Mouse (Mus musculus): ENCODE data around the gene Spem1. TPM values are rescaled to one million over a fixed set of nuclear protein-coding genes. Genes with fewer than 3 reads are reported as not detected.
A peak's percentile ranks its signal among the peaks of the same experiment; 100 is the strongest.
"Not testable (repeated sequence)": the region's sequence is repeated elsewhere in the genome, so short reads cannot be mapped to it uniquely, and the experiment has no call there.

The Spem1 gene
- total RNA-seq (2015; ENCODE audit: low replicate concordance) = not detected in 2 replicates
- total RNA-seq (2017; ENCODE audit: low replicate concordance) = not detected in 2 replicates

DNA sequence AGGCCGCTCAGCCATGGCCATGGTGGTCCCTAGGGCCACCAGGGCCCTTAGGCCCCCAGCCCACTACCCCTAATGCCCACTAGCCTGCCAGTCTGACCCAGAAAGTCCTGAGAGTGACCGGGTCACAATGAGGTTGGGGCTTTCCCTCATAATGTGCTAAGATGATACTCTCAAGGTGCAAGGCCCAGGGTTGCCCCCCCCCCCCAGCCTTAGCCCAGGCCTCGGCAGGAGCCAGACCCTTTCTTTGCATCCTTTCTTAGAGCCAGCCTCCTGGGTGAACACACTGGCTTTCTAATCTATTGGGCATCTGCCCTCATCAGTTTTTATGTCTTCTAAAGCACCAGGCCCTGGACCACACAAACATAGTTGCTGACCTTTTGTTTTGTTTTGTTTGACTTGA lies at the start of gene Spem1:
TSS of gene Spem1 (minus strand) at position 101 of the 400 bp plus-strand sequence.
- no peak for ATAC-seq (replicated peaks; ENCODE audit: low FRiP score, poor library complexity, severe bottlenecking)

DNA sequence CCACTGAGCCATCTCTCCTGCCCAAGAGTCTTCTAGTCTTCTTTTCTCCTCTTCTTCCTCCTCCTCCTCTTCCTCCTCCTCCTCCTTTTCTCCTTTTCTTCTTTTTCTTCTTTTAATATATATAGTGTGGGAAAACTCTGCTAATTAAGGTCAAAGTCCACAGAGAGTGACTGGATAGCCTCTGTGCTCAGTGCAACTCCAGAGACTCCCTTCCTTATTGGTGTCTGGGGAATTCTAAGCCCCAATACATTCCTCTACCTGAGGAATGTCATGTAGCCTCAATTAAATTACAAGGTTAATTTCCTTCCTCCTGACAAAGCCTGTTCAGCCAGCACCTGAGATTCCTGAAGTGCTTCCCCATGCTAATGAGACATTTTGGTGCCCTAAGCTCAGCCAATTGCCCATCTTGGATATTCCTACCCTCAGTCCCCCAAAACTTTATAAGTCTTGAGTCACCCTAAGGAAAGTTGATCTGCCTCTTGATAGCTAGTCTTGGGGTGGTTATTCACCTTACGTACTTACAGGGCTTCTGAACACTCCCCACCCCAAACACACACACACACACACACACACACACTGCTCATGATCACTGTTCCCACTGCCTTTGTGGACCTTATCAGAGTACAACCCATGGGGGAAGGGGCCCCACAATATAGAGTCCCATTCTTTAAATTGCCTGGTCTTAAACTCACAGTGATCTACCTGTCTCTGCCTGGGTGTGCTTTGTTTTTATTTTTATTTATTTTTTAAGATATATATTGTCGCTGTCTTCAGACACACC lies 48.5 kb upstream of the Spem1 start:
- no peak for ATAC-seq (replicated peaks; ENCODE audit: low FRiP score, poor library complexity, severe bottlenecking)

DNA sequence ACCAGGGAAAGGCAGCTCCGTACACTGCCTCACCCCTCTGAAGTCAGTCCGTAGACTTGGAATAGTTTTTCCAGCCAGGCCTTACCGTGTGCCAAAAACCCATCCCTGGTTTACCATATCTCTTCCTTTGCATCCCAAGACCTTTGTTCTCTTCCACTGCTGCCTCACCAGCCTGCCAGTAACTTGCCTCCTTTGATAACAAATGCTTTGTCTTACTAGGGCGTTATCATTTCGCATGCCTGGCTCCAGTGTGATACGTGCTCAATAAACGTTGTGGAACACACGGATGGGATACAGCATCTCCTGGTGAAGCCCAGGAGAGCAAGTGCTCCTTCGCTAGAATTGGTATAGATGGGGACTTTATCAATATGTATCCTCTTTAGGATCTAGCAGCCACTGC lies 45.4 kb upstream of the Spem1 start:
- no peak for ATAC-seq (replicated peaks; ENCODE audit: low FRiP score, poor library complexity, severe bottlenecking)

DNA sequence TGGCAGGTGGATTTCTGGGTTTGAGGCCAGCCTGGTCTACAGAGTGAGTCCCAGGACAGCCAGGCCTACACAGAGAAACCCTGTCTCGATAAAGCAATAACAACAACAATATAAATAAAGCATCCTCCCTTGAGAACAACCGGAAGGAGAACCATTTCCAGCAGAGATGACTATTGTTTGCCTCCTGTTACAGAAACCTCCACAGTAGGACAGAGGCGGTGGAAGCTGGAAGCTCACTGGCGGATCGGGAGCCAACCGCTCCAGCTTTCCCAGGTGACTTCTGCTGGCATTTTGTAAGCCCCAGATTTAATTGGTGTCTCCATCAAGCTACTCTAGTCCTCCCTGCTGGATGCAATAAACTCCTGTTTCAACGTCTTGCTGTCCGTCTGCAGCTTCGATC lies 43.6 kb upstream of the Spem1 start:
- no peak for ATAC-seq (replicated peaks; ENCODE audit: low FRiP score, poor library complexity, severe bottlenecking)

DNA sequence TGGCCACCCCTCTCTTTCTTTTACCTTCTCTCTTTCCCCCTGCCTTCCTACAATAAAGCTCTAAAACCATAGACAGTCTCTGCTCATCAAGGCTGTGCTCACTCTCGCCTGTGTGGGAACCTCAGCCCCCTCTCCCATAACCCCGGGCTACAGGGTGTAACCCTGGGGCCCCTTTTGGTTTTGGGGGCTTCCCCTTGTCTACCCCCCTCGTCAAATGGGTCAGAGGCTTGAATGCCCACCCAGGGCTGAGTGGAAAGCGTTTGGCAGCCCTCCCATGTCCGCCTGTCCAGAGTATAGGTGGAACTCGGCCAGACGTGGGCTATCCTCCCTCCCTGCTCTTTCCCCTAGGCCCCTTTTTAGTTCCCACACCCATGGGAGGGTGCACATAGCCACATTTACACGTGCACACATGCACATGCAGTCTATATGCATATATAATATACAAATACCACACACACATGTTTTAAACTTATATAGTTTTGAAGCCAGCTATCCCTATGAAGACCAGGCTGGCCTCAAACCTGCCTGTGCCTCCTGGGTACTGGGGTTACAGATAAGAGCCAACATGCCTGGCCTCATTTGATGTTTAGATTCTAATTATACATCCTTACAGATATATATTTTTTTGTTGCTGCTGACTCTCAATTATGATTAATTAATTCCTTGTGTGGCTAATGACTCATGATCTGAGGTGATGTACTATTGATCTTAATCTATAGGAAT lies 42.3 kb upstream of the Spem1 start:
- ATAC-seq (replicated peaks; ENCODE audit: low FRiP score, poor library complexity, severe bottlenecking) = peak; percentile 81

DNA sequence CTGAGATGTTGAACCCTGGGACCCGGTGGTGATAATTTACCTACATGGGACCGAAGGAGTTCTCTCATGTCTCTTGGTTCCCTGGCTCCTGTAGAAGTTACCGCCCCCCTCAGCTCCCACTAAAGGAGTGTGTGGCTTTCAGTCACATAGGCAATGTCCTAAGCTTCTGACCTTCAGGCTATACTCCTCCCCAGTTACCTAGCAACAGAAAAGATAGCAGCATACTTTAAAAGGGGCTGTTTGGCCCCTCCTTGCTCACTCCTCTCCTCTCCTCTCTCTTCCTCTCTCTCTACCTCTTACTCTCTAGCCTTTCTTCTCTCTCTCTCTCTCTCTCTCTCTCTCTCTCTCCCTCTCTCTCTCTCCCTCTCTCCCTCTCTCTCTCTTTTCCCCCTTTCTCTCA lies 41.7 kb upstream of the Spem1 start:
- ATAC-seq (replicated peaks; ENCODE audit: low FRiP score, poor library complexity, severe bottlenecking) = not testable (repeated sequence)

DNA sequence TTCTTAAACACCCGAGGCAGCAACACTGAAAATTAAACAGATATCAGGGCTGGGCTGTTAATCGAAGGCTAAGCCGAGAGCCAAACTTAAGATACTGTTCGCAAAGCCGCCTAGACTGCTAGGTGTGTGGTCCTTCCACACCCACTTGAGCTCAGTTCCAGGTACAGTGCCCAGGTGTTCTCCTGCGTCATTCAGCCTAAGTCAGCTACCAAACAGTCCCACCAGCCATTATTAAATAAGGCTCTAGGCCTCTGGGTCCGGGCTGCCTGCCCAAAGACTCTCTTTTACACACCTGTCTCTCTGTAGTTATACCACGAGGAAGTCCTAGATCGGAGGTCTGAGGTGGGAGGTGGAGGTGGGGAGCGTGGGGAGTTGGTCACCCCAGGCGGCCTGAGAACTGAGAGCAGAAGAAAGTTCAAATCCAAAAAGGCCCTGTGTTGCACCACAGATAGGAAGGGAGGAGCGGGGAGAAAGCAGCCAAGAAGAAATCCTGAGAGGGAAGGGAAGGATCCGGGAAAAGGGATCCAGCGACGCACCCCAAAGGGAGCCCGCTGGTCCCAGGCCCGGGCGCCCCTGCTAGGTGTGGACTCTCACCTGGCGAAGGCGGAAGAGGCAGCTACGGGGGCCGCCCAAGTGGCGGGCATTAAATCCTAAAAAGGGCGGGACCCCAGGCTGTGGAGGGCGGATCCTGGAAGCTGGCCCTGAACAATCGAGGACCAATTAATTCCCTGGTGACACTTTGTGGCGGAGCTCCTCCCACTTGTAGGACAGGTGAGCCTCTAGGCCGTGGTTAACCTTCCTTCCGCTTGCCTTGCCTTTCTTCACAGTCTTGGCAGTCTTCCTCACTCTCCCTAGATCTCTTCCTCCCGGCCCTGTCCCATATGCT lies 36.4 kb upstream of the Spem1 start, which contains the start of gene Tnk1:
TSS of gene Tnk1 (minus strand) at position 618 of the 886 bp plus-strand sequence.
- ATAC-seq (replicated peaks; ENCODE audit: low FRiP score, poor library complexity, severe bottlenecking) = no peak

DNA sequence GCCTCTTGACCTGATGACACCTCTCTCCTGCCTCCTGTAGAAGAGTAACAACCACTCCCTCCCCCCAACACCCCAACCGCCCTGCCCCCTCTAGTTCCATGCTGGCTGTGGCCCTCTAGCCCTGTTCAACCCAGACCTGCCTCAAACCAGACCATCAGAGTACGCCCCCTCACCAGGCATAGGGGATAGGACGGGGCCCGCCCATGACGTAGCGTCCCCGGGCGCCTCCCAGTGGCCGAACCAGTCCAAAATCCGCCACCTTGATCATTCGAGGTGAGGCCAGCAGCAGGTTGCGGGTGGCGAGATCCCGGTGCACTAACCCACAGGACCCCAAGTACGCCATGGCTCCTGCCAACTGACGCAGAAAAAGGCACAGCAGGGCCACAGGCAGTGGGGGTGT lies 33.4 kb upstream of the Spem1 start:
- ATAC-seq (replicated peaks; ENCODE audit: low FRiP score, poor library complexity, severe bottlenecking) = peak; percentile 61

DNA sequence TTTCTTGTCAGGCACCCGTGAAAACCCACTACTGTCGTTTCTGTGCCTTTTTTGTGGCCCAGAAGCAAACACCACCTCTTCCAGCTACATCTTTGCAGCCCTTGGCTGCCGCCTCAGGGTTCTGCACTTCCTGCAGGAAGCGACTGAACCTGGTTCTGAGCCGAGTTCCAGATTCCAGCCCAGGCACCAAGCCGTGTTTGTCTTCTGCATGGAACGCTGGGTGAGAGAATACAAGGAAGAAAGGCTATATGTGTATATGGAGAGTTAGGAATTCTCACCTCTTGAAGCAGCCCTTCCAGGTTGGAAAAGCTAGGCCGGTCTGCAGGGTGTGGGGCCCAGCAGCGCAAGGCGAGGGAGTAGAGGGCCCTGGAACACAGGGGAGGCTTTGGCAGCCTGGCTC lies 32.7 kb upstream of the Spem1 start:
- 0 out of 2 replicates have a peak, but pooled peaks have one; percentile 7 for ATAC-seq (replicated peaks; ENCODE audit: low FRiP score, poor library complexity, severe bottlenecking)

DNA sequence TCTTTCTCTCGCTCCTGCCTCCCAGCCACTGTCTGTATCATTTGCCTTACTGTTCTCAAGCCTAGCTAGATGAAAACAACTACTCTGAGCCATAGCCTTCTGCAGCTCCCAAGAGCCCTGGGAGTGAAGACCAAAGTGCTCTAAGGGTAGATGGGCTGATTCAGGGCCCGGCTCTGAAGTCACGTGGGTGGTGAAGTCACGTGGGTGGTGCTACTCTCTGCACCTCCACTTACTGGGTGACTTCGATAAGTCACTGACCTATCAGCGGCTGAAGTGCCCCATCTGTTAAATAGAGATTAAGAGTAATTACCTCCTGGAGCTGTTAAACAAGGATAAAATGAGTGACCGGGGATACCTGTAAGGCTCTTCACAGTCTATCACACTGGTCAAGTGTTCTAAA lies 32.0 kb upstream of the Spem1 start:
- peak; percentile 86 for ATAC-seq (replicated peaks; ENCODE audit: low FRiP score, poor library complexity, severe bottlenecking)

DNA sequence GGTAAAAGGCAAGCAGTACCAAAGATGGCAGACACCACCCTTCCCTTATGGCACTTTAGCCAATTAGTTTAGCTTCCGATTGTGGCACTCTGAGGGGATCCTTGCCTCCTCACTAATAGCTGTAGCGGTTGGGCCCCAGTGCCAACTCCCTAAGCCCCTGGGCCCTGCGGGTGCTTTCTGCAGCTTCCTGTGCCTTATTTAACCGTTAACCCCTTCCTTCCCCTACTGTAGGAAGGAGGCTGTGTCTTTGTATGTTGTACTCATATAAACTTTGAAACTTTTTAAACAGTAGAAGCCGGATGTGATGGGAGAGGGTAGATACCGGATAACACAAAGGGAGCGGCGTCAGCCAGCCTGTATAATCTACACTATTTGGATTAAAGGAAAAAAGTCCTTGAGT lies 28.8 kb upstream of the Spem1 start:
- no peak for ATAC-seq (replicated peaks; ENCODE audit: low FRiP score, poor library complexity, severe bottlenecking)

DNA sequence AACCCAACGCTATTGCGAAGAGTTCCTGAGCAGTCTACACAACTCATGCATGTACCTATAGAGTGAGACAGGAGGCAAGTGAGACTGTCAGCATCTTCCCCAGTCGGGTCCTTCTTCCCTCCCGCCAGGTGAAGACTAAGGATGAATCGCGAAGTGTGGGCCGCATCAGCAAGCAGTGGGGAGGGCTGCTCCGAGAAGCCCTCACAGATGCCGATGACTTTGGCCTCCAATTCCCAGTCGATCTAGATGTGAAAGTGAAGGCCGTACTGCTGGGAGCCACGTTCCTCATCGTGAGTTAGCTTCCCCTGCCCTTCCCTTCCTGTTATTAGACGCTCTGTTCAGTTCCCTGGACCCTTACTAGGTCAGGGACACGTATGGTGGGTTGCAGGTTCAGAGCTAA lies 27.9 kb upstream of the Spem1 start:
- no peak for ATAC-seq (replicated peaks; ENCODE audit: low FRiP score, poor library complexity, severe bottlenecking)

DNA sequence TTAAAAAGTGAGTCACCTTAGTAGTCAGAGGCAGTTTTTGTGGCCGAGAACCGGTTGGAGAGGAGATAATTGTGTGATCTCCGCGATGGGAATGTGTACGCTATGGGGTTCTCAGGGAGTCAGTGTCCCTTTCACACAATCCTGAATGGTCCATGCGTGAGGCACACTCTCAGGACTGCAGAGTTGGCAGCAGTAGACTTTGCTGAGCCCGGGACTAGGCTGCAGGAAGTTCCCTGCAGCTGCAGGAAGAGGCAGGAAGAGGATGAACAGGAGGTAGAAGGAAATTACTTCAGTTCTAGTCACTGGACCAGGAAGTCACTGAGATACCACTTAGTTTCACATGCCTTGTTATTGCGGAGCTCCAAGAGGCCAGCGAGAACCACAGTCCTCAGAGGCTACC lies 27.1 kb upstream of the Spem1 start:
- no peak for ATAC-seq (replicated peaks; ENCODE audit: low FRiP score, poor library complexity, severe bottlenecking)

DNA sequence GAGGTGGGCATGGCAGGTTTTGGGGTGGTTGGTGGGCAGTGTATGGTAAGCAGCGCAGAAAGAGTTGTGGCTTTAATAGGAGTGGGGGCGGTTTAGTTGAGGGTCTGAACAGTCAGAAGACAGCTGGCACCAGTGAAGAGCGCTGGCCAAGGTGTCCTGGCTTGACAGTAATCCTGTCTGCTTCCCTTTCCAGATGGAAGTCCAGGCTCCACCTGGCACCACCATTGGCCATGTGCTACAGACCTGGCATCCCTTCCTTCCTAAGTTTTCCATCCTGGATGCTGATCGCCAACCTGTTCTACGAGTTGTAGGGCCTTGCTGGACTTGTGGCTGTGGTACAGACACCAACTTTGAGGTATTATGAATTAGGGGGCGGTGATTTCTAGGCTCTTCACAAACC lies 26.0 kb upstream of the Spem1 start:
- ATAC-seq (replicated peaks; ENCODE audit: low FRiP score, poor library complexity, severe bottlenecking) = no peak

DNA sequence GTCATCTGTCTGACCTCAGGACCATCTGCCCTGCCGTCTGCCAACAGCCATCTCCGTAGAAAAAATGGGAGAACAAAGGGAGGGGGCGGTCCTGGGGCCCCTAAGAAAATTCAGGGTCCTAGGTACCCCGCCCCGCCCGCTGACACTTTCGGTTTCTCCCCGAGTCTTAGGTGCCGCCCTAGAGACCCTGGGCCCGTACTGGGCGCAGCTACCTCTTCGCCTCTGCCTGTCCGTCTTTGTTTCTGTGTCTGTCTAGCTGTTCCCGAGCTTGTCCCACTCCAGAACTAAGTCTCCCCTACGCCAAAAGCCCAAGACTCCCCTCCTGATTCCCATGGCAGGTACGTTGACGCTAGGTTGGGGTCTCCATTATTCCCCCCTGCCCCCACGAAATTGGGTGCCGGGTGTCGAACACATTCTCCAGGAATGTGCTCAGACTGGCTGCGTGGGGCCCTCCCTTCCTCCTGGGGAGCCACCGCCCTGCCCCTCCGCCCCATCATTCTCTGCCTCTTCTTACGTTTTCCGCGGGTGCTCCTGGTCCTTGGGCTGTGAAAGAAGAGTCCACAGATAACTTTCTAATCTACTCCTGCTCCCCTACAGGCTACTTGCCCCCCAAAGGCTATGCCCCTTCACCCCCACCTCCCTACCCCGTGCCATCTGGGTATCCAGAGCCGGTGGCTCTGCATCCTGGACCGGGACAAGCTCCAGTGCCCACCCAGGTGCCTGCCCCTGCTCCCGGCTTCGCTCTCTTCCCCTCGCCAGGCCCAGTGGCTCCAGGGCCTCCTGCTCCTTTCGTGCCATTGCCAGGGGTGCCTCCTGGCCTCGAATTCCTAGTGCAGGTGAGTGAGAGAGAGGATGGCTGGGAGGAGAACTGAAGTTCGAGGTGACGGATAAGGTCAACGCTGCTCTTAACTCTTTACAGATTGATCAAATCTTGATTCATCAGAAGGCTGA lies 25.0 kb upstream of the Spem1 start:
- peak; percentile 67 for ATAC-seq (replicated peaks; ENCODE audit: low FRiP score, poor library complexity, severe bottlenecking)

DNA sequence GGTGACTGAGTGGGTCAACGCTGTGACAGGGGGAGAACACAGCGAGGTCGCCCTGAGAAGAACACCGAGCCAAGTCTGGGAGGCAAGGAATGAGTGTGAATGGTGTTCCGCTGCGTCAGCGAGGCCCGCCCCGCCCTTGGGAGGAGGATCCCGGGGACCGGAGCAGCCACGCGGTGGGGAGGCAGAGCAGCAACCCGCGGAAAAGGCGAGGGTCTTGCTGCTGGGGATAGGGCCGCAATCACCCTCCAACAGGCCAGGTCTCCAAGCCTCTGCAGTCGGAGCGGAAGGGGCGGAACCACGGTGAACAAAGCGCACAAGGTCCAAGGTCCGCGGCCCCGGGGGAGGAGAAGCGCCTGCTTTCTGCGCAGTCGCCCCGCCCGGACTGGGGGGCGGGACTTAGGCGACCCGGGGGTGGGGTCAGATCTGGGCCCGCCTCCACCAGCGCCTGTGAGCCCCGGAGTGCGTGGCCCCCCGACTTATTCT lies 24.3 kb upstream of the Spem1 start, which contains the start of gene Plscr3:
TSS of gene Plscr3 (plus strand) at position 179 of the 483 bp plus-strand sequence.
- peak; percentile 90 for ATAC-seq (replicated peaks; ENCODE audit: low FRiP score, poor library complexity, severe bottlenecking)

DNA sequence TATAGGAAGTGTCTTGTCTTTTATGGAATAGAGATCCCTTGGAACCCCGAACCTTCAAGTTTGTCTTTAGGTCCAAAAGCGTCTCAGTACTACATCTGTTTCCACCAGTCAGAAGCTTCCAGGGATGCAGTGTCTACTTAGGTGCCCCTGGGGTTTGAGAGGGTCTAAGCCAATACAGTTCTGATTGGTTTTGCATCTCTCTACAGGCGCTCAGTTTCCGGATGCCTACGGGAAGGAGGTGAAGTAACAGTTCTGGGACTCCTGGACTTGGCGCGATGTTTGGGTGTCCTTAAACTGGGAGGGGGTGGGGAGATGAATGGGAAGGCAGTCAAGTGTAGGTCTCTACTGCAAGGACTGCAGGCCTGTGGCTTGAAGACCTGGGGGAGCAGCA lies 16.7 kb upstream of the Spem1 start:
- peak; percentile 20 for ATAC-seq (replicated peaks; ENCODE audit: low FRiP score, poor library complexity, severe bottlenecking)

DNA sequence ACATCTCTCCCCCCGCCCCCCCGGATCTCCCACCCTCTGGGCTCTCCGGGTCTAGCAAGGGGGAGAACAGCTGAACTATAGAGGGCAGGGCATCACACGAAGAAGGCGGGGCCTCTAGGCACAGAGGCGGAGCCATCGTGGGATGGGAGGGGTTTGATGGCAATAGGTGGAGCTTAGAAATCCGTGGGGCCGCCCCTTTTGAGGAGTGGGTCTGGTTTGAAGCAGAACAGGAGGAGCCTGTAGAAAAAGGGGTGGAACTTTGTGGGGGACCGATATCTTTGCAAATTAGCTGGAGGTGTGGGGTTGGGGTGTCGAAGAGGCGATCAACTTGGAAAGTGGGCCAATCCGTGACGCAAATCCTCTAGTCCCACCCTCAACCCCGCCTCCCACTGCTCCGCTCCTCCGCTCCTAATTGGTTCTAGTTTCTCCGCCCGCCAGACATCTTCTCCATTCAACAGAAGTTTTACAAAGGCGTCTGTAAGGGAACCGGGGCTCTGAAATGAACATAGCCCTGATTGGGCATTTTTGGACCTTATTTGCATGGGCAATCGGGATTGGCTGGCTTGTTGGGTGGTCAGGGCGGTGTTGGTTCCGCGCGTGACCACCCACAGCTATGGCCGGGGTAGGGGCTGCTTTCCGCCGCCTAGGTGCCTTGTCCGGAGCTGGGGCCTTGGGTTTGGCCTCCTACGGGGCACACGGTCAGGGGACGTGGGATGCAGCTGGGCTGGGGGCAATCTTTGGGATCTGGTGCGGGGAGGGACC lies 16.2 kb upstream of the Spem1 start, which contains the start of gene Tmem256:
TSS of gene Tmem256 (plus strand) at position 563 of the 762 bp plus-strand sequence.
- peak; percentile 87 for ATAC-seq (replicated peaks; ENCODE audit: low FRiP score, poor library complexity, severe bottlenecking)
